Mouse (Mus musculus): Measurements from ENCODE around the gene Unc93b1. TPM values are rescaled to one million over a fixed set of nuclear protein-coding genes. Genes with fewer than 3 reads are reported as not detected.

Gene Unc93b1
- polyA plus RNA-seq, 1 experiment = 25.4 TPM

DNA sequence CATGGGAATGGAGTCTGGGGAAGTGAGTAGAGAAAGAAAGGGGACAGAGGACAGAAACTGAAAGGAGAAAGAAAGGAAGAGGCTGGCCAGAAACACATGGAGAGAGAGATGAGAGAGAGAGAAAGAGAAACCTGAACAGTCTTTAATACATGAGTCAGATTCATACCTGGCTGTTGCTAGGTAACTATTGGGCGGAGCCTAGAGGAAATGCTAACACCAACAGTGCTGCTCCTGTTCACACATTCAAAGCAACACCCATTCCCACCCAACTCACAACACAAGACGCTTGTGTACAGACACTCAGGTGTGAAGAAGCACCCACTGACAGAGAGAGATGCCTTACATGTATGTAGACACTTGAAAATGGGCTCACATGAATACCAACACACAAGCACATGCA, 40.9 kb downstream of the Unc93b1 start:
- H3K27ac ChIP-seq (replicated peaks; ENCODE audit: low read depth, low read length) = no peak overlapping the region
- 0 out of 2 replicates have a peak, but pooled peaks cover 2% of the 10 kb centered on the region for H3K4me1 ChIP-seq (ENCODE audit: control insufficient read depth, insufficient read depth, insufficient read length, low read length)
- H3K4me3 ChIP-seq (ENCODE audit: insufficient read depth, low read depth, low read length) = no peak overlapping the region

DNA sequence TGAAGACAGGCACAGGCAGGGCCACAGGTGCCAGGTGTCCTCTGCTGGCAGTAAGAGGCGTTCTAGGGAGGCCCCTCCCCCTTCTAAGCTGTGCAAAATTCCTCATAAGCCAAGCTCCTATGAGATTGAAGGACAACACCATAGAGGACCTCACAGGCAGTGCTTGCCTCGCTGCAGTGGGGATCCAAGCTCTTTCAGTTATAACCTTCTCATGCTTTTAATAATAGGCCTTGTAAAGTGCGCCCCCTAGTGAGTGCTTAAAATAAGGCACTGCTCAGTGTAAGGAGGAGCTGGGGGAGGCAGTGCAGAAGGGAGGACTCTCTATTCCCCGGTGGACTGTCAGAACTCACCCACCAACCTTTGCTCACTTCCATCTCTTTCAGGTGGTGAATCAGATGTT, 45.3 kb downstream of the Unc93b1 start:
- H3K27ac ChIP-seq (replicated peaks; ENCODE audit: low read depth, low read length) = no peak overlapping the region
- H3K4me3 ChIP-seq (ENCODE audit: insufficient read depth, low read depth, low read length) = no peak overlapping the region
- H3K4me1 ChIP-seq (ENCODE audit: control insufficient read depth, insufficient read depth, insufficient read length, low read length) = peaks cover 4% of the 10 kb centered on the region; the same call in 1 of the 2 replicates

DNA sequence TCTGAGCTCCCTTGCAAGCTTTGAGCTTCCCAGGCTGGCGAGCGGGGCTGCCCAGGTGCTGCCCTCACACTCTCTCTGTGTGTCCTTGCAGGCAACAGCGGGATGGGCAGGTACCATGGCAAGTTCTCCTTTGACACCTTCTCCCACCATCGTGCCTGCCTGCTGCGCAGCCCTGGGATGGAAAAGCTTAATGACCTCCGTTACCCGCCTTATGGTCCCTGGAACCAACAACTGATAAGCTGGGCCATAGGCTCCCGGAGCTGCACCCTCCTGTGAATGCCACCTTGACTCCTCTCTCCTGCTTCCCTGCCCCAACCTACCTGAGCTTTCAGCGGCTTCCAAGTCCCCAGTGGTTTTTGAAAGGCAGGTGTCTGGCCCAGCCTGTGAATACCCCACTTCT, 45.9 kb downstream of the Unc93b1 start:
- no peak overlapping the region for H3K4me3 ChIP-seq (ENCODE audit: insufficient read depth, low read depth, low read length)
- H3K4me1 ChIP-seq (ENCODE audit: control insufficient read depth, insufficient read depth, insufficient read length, low read length) = peaks cover 10% of the 10 kb centered on the region; the same call in 1 of the 2 replicates
- no peak overlapping the region for H3K27ac ChIP-seq (replicated peaks; ENCODE audit: low read depth, low read length)

DNA sequence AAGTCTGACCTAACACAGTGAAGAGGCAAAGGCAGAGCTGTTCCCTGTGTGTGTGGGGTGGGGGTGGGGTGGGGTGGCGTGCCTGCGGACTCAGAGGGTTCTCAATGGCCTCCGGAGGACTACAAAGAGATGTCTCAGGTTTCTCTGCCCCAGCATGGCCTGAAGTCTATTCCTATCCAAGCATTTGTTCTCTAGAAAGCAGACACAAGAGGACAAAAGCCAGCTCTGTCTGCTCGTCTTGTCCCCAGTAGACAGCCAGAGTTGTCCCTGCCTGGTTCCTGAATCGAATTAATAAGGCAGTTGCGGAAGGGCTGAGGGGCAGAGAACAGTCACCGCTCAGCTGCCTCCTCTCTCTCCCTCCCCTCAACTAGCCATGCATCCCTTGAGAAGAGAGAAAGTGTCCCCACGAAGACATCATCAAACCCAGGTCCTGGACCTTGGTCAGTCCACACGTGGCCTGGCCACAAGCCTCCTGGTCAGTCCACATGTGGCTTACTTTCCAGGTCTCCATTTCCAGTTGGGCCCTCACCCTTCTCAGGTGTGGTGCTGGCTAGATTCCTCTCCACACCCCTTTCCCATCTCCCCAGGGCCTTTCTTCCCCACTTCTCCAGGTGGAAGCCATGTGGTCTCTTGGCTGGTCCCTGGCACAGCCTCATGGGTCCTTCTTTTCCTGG, 48.7 kb downstream of the Unc93b1 start:
- Histone ChIP-seq H3K4me3 (ENCODE audit: insufficient read depth, low read depth, low read length) (no peak overlapping the region), H3K27ac (replicated peaks; ENCODE audit: low read depth, low read length) (no peak overlapping the region), H3K4me1 (ENCODE audit: control insufficient read depth, insufficient read depth, insufficient read length, low read length) (peaks cover 20% of the 10 kb centered on the region)

DNA sequence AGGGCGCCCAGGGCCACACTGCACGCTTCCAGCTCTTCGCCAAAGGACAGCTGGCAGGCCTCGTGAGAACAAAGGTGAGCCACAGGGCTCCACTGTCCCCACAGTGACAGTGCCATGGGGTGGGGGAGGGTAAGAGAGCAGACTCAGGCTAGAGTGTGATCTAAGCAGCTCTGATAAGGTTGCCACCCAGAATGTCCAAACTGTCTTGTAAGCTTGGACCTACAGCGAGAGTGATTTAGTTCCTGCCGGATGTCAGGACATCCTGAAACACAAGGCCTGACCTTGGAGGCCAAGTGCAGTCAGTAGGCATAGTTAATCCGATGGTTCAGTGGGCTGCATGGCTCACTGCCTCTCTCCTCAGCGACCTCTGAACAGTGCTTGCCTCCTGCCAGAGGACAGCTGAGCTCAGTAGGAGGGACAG, 50.3 kb downstream of the Unc93b1 start:
- no peak overlapping the region for H3K4me3 ChIP-seq (ENCODE audit: insufficient read depth, low read depth, low read length)
- peaks cover 20% of the 10 kb centered on the region for H3K4me1 ChIP-seq (ENCODE audit: control insufficient read depth, insufficient read depth, insufficient read length, low read length)
- H3K27ac ChIP-seq (replicated peaks; ENCODE audit: low read depth, low read length) = peak overlapping the region; percentile 32

DNA sequence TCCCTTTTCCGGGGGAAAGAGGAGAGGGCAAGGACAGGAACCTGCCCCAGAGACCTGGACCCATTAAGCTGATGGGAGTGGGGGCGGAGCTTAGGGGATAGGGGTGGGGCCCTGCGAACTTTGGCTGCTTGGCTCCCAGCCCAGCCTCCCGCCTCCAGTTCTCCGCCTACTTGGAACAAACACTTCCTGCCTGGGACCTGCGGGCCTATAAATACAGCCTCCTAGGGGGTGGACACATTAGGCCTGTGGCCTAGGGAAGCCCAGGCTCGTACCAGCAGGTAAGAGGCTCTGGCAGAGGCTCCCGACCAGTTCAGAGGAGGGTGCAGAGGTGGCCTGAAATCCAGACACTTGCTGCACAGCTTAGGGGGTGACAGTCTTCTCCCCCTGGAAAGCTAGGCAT, 51.3 kb downstream of the Unc93b1 start, which contains the start of gene Acy3:
Gene Acy3 (plus strand): TSS at position 237 of the 400 bp plus-strand sequence.
- peaks cover 20% of the 10 kb centered on the region for H3K4me1 ChIP-seq (ENCODE audit: control insufficient read depth, insufficient read depth, insufficient read length, low read length)
- H3K4me3 ChIP-seq (ENCODE audit: insufficient read depth, low read depth, low read length) = peak within 1 kb of the TSS; percentile 45
- peak within 1 kb of the TSS; percentile 83 for H3K27ac ChIP-seq (replicated peaks; ENCODE audit: low read depth, low read length)

DNA sequence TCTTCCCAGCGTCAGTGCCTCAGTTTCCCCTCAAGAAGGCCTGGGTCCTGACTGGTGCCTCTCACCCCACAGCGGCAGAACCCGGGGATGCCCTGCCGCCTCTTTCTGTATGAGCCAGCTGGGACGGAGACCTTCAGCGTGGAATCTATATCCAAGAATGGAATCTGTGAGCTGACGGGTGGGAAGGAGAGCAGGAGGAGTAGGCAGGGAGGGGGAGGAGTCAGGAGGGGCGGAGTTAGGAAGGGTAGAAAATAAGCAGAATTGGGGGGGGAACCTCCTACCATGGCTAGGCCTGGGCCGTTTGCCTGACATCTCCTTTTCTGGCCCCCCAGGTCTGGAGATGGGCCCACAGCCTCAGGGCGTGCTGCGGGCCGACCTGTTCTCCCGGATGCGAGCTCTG, 53.1 kb downstream of the Unc93b1 start:
- peaks cover 20% of the 10 kb centered on the region for H3K4me1 ChIP-seq (ENCODE audit: control insufficient read depth, insufficient read depth, insufficient read length, low read length)
- H3K27ac ChIP-seq (replicated peaks; ENCODE audit: low read depth, low read length) = no peak overlapping the region
- no peak overlapping the region for H3K4me3 ChIP-seq (ENCODE audit: insufficient read depth, low read depth, low read length)

DNA sequence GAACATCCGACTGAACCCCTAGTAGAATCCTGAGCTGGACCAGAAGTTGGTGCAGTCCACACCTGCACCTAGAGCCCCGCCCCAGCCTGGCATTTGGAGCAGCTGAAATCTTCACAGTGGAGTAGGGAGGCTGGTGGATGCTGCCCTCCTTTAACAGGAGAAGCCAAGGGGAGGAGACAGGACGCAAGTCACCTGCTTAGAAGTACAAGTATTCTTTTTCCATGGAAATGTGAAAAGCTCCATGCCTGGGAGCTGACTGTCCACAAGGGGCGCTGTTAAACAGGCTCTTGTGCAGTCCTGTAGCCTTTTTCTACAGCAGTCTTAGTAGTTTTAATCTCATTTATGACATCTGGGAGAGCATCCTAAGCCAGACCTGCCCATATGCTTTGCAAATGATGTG, 53.8 kb downstream of the Unc93b1 start:
- no peak overlapping the region for H3K27ac ChIP-seq (replicated peaks; ENCODE audit: low read depth, low read length)
- no peak overlapping the region for H3K4me3 ChIP-seq (ENCODE audit: insufficient read depth, low read depth, low read length)
- peaks cover 20% of the 10 kb centered on the region for H3K4me1 ChIP-seq (ENCODE audit: control insufficient read depth, insufficient read depth, insufficient read length, low read length)

DNA sequence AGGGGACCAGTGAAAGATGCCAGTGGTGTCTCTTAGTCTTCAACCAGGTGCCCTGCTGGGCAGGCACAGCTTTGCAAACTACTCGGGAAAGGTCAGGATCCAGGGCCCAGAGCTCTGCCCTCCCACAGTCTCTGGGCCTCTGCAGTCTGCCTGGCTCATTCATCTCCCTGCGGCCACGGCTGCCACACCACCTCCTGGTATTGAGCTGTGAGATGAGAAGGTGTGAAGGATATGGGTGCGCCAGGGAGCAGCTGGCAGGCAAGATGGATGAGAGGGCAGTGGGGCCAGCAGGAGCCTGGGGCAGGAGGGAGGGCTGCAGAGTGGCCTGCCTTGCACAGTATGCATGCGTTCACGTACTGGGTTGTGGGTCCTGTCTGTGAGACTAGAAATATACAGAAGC, 55.8 kb downstream of the Unc93b1 start:
- no peak overlapping the region for H3K27ac ChIP-seq (replicated peaks; ENCODE audit: low read depth, low read length)

DNA sequence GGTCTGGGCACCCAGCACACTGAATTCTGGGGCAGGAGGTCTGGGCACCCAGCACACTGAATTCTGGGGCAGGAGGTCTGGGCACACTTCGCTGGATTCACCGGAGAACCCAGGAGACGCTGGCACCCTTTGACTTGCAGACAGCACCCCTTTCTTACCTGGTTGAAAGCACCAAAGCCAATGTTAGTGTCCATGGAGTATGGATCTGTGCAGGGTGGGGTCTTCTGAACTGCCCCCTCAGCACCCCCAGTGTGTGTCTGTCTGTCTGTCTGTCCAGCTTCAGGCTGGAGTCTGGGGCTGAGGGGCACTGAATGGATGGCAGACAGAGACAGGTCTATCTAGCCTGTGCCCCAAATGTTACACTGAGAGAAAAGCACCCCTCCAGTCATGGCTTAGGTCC, 56.6 kb downstream of the Unc93b1 start:
- peaks cover 8% of the 10 kb centered on the region for H3K4me1 ChIP-seq (ENCODE audit: control insufficient read depth, insufficient read depth, insufficient read length, low read length)
- no peak overlapping the region for H3K27ac ChIP-seq (replicated peaks; ENCODE audit: low read depth, low read length)
- H3K4me3 ChIP-seq (ENCODE audit: insufficient read depth, low read depth, low read length) = no peak overlapping the region

More for the DNA sequence above, 55.8 kb downstream of the Unc93b1 start:
- no peak overlapping the region for H3K4me3 ChIP-seq (ENCODE audit: insufficient read depth, low read depth, low read length)
- H3K4me1 ChIP-seq (ENCODE audit: control insufficient read depth, insufficient read depth, insufficient read length, low read length) = peaks cover 12% of the 10 kb centered on the region

DNA sequence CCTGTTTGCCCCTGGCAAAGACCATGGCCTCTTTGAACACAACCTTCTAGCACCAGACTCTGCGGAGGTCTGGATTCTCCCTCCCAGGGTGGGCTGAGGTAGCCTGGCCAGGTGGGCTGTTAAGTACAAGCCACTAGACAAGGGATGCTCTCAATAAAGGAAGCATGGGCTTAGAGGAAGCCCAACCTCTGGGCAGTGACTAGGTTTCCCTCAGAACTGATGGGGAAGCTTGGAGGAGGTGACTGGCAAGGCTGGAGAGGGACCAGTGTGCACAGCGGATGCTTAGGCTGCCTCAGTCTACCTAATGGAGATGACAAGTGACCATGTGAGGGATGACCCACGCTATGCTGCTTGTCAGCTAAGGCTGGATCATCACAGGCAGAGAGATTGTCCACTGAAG, 57.0 kb downstream of the Unc93b1 start:
- Histone ChIP-seq H3K4me3 (ENCODE audit: insufficient read depth, low read depth, low read length) (no peak overlapping the region), H3K4me1 (ENCODE audit: control insufficient read depth, insufficient read depth, insufficient read length, low read length) (peaks cover 4% of the 10 kb centered on the region), H3K27ac (replicated peaks; ENCODE audit: low read depth, low read length) (no peak overlapping the region)

DNA sequence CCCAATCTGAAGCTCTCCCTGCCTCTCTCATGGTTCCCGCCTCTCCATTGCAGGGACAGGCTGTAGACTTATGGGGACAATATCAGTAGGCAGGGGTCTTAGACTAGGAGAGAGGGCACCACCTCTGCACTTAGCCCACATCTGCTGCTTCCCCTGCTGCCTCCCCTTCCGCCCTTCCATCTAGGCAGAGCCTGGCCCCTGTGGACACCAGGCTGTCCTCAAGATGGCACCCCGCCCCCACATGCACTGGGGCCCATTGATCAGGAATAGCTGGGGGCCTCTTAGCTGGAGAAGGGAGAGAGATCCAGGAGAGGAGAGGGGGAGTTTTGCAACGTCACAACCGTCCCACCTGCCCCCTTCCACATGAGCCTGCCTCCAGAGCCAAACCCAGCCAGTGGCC, 57.4 kb downstream of the Unc93b1 start, which contains the start of gene Tbx10:
Gene Tbx10 (plus strand): TSS at position 337 of the 400 bp plus-strand sequence.
- Histone ChIP-seq H3K4me1 (ENCODE audit: control insufficient read depth, insufficient read depth, insufficient read length, low read length) (no peaks in the 10 kb centered on the region), H3K27ac (replicated peaks; ENCODE audit: low read depth, low read length) (no peak within 1 kb of the TSS), H3K4me3 (ENCODE audit: insufficient read depth, low read depth, low read length) (no peak within 1 kb of the TSS)

DNA sequence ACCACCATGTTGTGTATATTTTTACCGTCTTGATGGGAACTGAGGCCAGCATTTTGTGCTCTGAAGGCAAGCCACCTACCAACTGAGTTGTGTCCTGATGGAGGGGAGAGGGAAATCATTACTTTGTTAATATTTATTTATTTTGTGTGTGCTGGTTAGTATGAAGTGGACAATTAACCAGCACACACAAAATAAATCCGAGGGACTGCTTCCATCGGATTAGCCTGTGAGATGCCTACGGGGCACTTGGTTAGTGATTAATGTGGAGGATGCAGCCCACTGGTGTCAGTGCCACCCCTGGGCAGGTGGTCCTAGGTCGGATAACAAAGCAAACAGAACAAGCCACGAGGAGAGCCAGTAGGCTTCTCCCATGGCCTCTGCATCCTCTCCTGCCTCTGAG, 59.9 kb downstream of the Unc93b1 start:
- Histone ChIP-seq H3K4me3 (ENCODE audit: insufficient read depth, low read depth, low read length) (no peak overlapping the region), H3K27ac (replicated peaks; ENCODE audit: low read depth, low read length) (no peak overlapping the region), H3K4me1 (ENCODE audit: control insufficient read depth, insufficient read depth, insufficient read length, low read length) (no peaks in the 10 kb centered on the region)

DNA sequence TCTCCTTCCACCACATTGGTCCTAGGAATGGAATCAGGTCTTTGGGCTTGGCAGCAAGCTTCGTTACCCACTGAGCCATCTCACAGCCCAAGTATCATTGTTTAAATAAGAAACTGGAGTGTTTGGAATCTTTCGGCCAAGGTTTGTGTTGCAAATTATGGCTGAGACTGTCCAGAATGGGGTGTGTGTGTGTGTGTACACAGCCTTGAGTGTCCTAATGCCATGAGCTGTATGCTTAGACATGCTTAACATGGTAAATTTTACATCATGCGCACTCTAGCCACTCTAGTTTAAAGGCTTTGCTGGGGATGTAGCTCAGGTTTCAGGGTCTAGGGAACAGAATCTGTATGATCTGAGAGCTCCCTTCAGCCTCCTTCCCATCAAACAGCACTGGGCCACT, 60.5 kb downstream of the Unc93b1 start:
- H3K27ac ChIP-seq (replicated peaks; ENCODE audit: low read depth, low read length) = no peak overlapping the region
- no peak overlapping the region for H3K4me3 ChIP-seq (ENCODE audit: insufficient read depth, low read depth, low read length)
- H3K4me1 ChIP-seq (ENCODE audit: control insufficient read depth, insufficient read depth, insufficient read length, low read length) = no peaks in the 10 kb centered on the region

DNA sequence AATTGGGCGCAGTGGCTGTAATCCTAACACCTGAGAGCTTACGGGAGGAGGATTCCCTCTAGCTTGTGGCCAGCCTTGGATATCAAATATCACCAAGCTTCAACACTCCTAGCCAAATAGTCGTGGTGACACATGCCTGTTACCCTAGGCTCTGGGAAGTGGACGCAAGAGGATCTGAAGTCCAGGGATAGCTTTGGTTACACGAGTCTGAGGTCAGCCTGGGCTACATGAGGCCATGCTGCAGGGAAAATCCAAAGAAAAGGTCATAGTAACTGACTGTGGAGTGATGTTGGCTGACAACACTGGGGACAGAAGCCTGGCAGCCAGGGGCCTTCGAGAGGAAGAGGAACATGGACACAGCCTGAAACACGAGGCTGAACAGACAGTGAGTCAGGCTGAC, 61.1 kb downstream of the Unc93b1 start:
- H3K4me3 ChIP-seq (ENCODE audit: insufficient read depth, low read depth, low read length) = no peak overlapping the region
- H3K4me1 ChIP-seq (ENCODE audit: control insufficient read depth, insufficient read depth, insufficient read length, low read length) = peaks cover 3% of the 10 kb centered on the region
- no peak overlapping the region for H3K27ac ChIP-seq (replicated peaks; ENCODE audit: low read depth, low read length)

DNA sequence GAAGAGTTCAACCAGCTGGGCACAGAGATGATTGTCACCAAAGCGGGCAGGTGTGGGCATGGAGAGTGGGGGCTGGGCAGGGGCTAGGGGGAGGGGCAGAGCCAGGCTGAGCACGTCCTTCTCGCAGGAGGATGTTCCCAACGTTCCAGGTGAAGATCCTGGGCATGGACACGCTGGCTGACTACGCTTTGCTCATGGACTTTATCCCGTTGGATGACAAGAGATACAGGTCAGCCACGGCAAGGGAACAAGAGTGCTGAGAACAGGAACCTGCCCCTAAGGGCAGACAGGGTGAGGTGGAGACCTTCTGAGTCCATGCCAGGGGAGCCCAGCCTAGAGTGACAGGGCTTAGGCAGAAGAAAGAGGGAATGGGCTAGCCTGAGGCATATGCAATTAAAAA, 61.8 kb downstream of the Unc93b1 start:
- Histone ChIP-seq H3K27ac (replicated peaks; ENCODE audit: low read depth, low read length) (no peak overlapping the region), H3K4me1 (ENCODE audit: control insufficient read depth, insufficient read depth, insufficient read length, low read length) (peaks cover 5% of the 10 kb centered on the region), H3K4me3 (ENCODE audit: insufficient read depth, low read depth, low read length) (no peak overlapping the region)

Data from brown adipose tissue, adult 24 weeks (tissue).